Mouse (Mus musculus): ENCODE results near the gene Ccdc106.

DNA sequence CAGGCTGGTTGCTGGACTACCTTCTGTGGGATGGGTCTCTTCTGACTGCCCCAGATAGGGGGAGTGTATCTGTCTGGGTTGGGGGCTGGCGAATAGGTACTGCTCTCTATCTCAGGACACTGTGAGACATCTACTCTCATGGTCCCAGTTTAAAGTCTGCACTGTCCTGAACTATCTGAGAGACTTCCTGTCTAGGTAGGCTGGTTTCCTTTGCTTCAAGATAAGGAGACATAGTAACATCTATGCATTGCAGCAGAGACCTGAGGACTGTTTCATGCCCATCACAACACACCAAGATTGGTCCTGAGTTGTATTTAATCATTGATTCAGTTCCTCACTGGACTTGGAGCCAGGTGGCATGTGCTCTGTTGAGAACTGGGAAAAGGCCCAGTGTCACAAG, 65.2 kb downstream of the Ccdc106 start:
- TF ChIP-seq CTCF (IDR thresholded peaks at IDR 0.05; ENCODE audit: low read depth) = no peak
- no peak for TF ChIP-seq EP300 (IDR thresholded peaks at IDR 0.05; ENCODE audit: low read depth)

Measured in liver, postnatal 0 days (tissue).